Mouse (Mus musculus) gonadal fat pad, adult 2 months (tissue): ENCODE data around the gene Car11. TPM values are rescaled to one million over a fixed set of nuclear protein-coding genes. Genes with fewer than 3 reads are reported as not detected.

ENCODE experiments used
- polyA plus RNA-seq: library from polyadenylated mRNA; depleted of rRNA; stranded (reverse); fragments of >200 nt; gene quantifications from 2 replicates; pipeline ENCODE4 v1.2.3, GENCODE M21; 2012; rRNA removed

Car11 gene
- polyA plus RNA-seq, 1 experiment, result 11.8 TPM

Other genes with a start within 250 kb of the Car11 start
- gene Ftl1, start 240.0 kb upstream of the Car11 start, polyA plus RNA-seq, result 2,754 and 3,247 TPM in 2 replicates
- gene Bax, start 232.9 kb upstream of the Car11 start, polyA plus RNA-seq, result 92.8 and 104 TPM in 2 replicates
- 2.5 and 2.6 TPM in 2 replicates for gene Tulp2, start 218.0 kb upstream of the Car11 start, polyA plus RNA-seq
- 1.2 and 6.9 TPM in 2 replicates for gene Gm45808, start 213.0 kb upstream of the Car11 start, polyA plus RNA-seq
- gene Dhdh, start 211.0 kb upstream of the Car11 start, polyA plus RNA-seq, result 15.6 and 16.4 TPM in 2 replicates
- gene Nucb1, start 189.4 kb upstream of the Car11 start, polyA plus RNA-seq, result 540 and 702 TPM in 2 replicates
- 19.6 and 24.0 TPM in 2 replicates for gene Ppp1r15a, start 173.6 kb upstream of the Car11 start, polyA plus RNA-seq
- 13.5 and 13.9 TPM in 2 replicates for gene Plekha4, start 173.5 kb upstream of the Car11 start, polyA plus RNA-seq
- gene Hsd17b14, start 144.9 kb upstream of the Car11 start, polyA plus RNA-seq, result 2.6 and 6.3 TPM in 2 replicates
- 111 and 127 TPM in 2 replicates for gene Bcat2, start 129.7 kb upstream of the Car11 start, polyA plus RNA-seq
- 2.0 TPM in 2 replicates for gene Fgf21, start 84.4 kb upstream of the Car11 start, polyA plus RNA-seq
- 24.1 and 36.6 TPM in 2 replicates for gene Fut1, start 82.6 kb upstream of the Car11 start, polyA plus RNA-seq
- gene Izumo1, start 78.0 kb upstream of the Car11 start, polyA plus RNA-seq, result 0.58 and 0.75 TPM in 2 replicates
- 24.9 and 25.9 TPM in 2 replicates for gene Rasip1, start 72.4 kb upstream of the Car11 start, polyA plus RNA-seq
- 6.1 and 7.7 TPM in 2 replicates for gene Mamstr, start 59.9 kb upstream of the Car11 start, polyA plus RNA-seq
- gene Fut2, start 33.4 kb upstream of the Car11 start, polyA plus RNA-seq, result 1.1 and 2.9 TPM in 2 replicates
- gene Ntn5, start 15.8 kb upstream of the Car11 start, polyA plus RNA-seq, result 0.85 and 2.7 TPM in 2 replicates
- gene Sec1, start 5.4 kb upstream of the Car11 start, polyA plus RNA-seq, result 1.7 and 2.8 TPM in 2 replicates
- 31.0 and 50.0 TPM in 2 replicates for gene Dbp, start 5.2 kb downstream of the Car11 start, polyA plus RNA-seq
- 1,223 and 1,429 TPM in 2 replicates for gene Rpl18, start 15.6 kb downstream of the Car11 start, polyA plus RNA-seq
- 50.0 and 52.1 TPM in 2 replicates for gene Sphk2, start 18.2 kb downstream of the Car11 start, polyA plus RNA-seq
- gene Fam83e, start 21.4 kb downstream of the Car11 start, polyA plus RNA-seq, result 2.6 and 2.7 TPM in 2 replicates
- gene Spaca4, start 26.0 kb downstream of the Car11 start, polyA plus RNA-seq, result 0.93 and 1.3 TPM in 2 replicates
- gene Lmtk3, start 83.9 kb downstream of the Car11 start, polyA plus RNA-seq, result 2.7 and 3.6 TPM in 2 replicates
- gene Sult2b1, start 84.8 kb downstream of the Car11 start, polyA plus RNA-seq, result 22.6 and 37.0 TPM in 2 replicates
- 51.1 and 56.9 TPM in 2 replicates for gene Cyth2, start 114.7 kb downstream of the Car11 start, polyA plus RNA-seq
- gene Kcnj14, start 124.9 kb downstream of the Car11 start, polyA plus RNA-seq, result 1.4 and 15.1 TPM in 2 replicates
- 11.4 and 13.8 TPM in 2 replicates for gene Grwd1, start 131.1 kb downstream of the Car11 start, polyA plus RNA-seq
- 336 and 353 TPM in 2 replicates for gene Kdelr1, start 172.9 kb downstream of the Car11 start, polyA plus RNA-seq
- 1.3 and 1.8 TPM in 2 replicates for gene Grin2d, start 178.5 kb downstream of the Car11 start, polyA plus RNA-seq
- gene Syngr4, start 196.9 kb downstream of the Car11 start, polyA plus RNA-seq, result 1.7 and 3.1 TPM in 2 replicates
- 53.9 and 63.6 TPM in 2 replicates for gene Tmem143, start 197.1 kb downstream of the Car11 start, polyA plus RNA-seq
- 91.6 and 139 TPM in 2 replicates for gene Emp3, start 221.6 kb downstream of the Car11 start, polyA plus RNA-seq
- 4.6 and 6.9 TPM in 2 replicates for gene Ccdc114, start 224.2 kb downstream of the Car11 start, polyA plus RNA-seq